In the genomic region with DNA sequence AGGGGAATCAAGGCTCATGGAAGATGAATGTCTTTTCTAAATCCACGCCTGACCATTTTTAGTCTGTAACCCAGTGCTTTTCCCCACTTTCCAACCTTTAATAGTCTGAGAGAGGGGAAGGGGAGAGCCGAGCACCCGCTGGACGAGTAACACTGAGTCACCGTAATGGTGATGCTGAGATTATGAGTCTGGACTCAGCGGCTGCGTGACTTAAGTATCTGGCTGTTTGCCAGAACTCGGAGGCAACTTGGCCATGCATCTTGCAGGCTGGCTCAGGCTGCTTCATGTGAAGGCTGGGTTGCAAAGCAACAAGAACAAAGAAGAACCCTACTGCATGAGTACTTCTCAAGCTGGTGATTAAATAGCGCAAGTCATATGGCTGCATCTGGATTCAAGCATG, we compare ENCODE assay signal across 7 mouse cellular contexts. TPM values are rescaled to one million over a fixed set of nuclear protein-coding genes. Genes with fewer than 3 reads are reported as not detected.
DNase-seq lines count a peak whose midpoint lies in the region; ATAC-seq and TF ChIP-seq lines count a peak whose summit lies in the region.

No protein-coding gene starts in this region.

- peaks cover 0 to 7% of the 10 kb centered on the region in 2 experiments; a peak in 2 of 4 replicates for H3K36me3 ChIP-seq in MEL (ENCODE audit: control insufficient read depth in 1 of 2, insufficient read depth in 2 of 2, low read length in 2 of 2)
- no peaks in the 10 kb centered on the region for H3K36me3 ChIP-seq in heart, embryonic 15.5 days
- no peaks in the 10 kb centered on the region for H3K36me3 ChIP-seq in myocyte (ENCODE audit: control insufficient read depth, insufficient read depth)

- DNase-seq in kidney, postnatal 10 days, result peak; percentile 44
- DNase-seq in kidney, adult 9 months, result no peak
- peak; percentile 89 for DNase-seq in MEL (ENCODE audit: low read depth, low spot score)
- DNase-seq in adrenal gland, adult 2 months, result peak; percentile 85
- DNase-seq in frontal cortex, postnatal 25 days (ENCODE audit: low spot score in 2 of 2), result no peak

- H3K4me3 ChIP-seq in MEL (ENCODE audit: control insufficient read depth in 1 of 2, insufficient read depth in 1 of 2, low read depth in 2 of 2, low read length in 2 of 2), result peak overlapping the region; percentile 2 to 22; a peak in 2 of 4 replicates
- no peak overlapping the region for H3K4me3 ChIP-seq in heart, embryonic 15.5 days
- H3K4me3 ChIP-seq in myocyte, result no peak overlapping the region

- 29% methylated on average over 9 of the region's 9 CpGs for WGBS in heart, embryonic 15.5 days

- H3K27ac ChIP-seq in MEL (ENCODE audit: control insufficient read depth, low read depth, low read length), result no peak overlapping the region
- no peak overlapping the region for H3K27ac ChIP-seq in heart, embryonic 15.5 days

- ATAC-seq in heart, embryonic 15.5 days (replicated peaks; ENCODE audit: insufficient number of reproducible peaks, insufficient read depth, low FRiP score, low read depth), result no peak; the same call in 1 of the 2 replicates

- no peak overlapping the region for H3ac ChIP-seq in myocyte (ENCODE audit: control insufficient read depth, insufficient read length)

- peaks cover 0 to 16% of the 10 kb centered on the region in 2 experiments; a peak in 3 of 4 replicates for H3K4me1 ChIP-seq in MEL (ENCODE audit: control insufficient read depth in 1 of 2, insufficient read depth in 2 of 2, low read length in 2 of 2)
- peaks cover 10% of the 10 kb centered on the region for H3K4me1 ChIP-seq in heart, embryonic 15.5 days (replicated peaks)

- no peak for TF ChIP-seq CTCF in MEL (IDR thresholded peaks at IDR 0.05 in 2 of 3, conservative IDR thresholded peaks at IDR 0.05 in 1 of 3; ENCODE audit: control insufficient read depth in 1 of 3, insufficient read depth in 1 of 3, low read depth in 2 of 3, low read length in 3 of 3, poor library complexity in 1 of 3, severe bottlenecking in 1 of 3)

- no peak for TF ChIP-seq RAD21 in MEL (IDR thresholded peaks at IDR 0.05; ENCODE audit: low read depth, low read length)

- no peaks in the 10 kb centered on the region for H3K9me3 ChIP-seq in MEL (replicated peaks; ENCODE audit: insufficient read depth, low read length)
- H3K9me3 ChIP-seq in heart, embryonic 15.5 days (replicated peaks), result no peaks in the 10 kb centered on the region

- H3K79me2 ChIP-seq in MEL (ENCODE audit: control insufficient read depth, insufficient read depth, low read length, poor library complexity), result no peaks in the 10 kb centered on the region
- H3K79me2 ChIP-seq in myocyte (ENCODE audit: control insufficient read depth, insufficient read depth), result no peaks in the 10 kb centered on the region

- H3K9ac ChIP-seq in MEL (ENCODE audit: control insufficient read depth, low read depth, low read length, poor library complexity, severe bottlenecking), result no peak overlapping the region
- H3K9ac ChIP-seq in heart, embryonic 15.5 days, result no peak overlapping the region

- TF ChIP-seq POLR2A in MEL (IDR thresholded peaks at IDR 0.05; ENCODE audit: control insufficient read depth in 1 of 2, insufficient read depth in 1 of 2, low read depth in 1 of 2, low read length in 2 of 2, poor library complexity in 1 of 2) (no peak), myocyte (IDR thresholded peaks at IDR 0.05; ENCODE audit: insufficient read length, low read depth) (no peak)

- H3K27me3 ChIP-seq in MEL (ENCODE audit: control insufficient read depth in 1 of 2, insufficient read depth in 2 of 2, low read length in 2 of 2), result no peaks in the 10 kb centered on the region
- H3K27me3 ChIP-seq in heart, embryonic 15.5 days, result no peaks in the 10 kb centered on the region
- no peaks in the 10 kb centered on the region for H3K27me3 ChIP-seq in myocyte (ENCODE audit: control insufficient read depth, insufficient read depth, insufficient read length)

- peak in 1 of 2 experiments; percentile 28; a peak in 1 of 4 replicates for TF ChIP-seq EP300 in MEL (IDR thresholded peaks at IDR 0.05; ENCODE audit: low read depth in 1 of 2, low read length in 2 of 2)

- peak overlapping the region; percentile 15; the same call in 1 of the 2 replicates for H3K4me2 ChIP-seq in heart, embryonic 15.5 days
- H3K4me2 ChIP-seq in myocyte (ENCODE audit: low read depth), result peak overlapping the region; percentile 54

TF ChIP-seq in MEL, 35 proteins besides CTCF, POLR2A, EP300 and RAD21:
- no peak for TF ChIP-seq JUND (IDR thresholded peaks at IDR 0.05; ENCODE audit: low read depth, low read length)
- no peak for TF ChIP-seq MYB (IDR thresholded peaks at IDR 0.05; ENCODE audit: low read depth, low read length)
- TF ChIP-seq ETS1 (IDR thresholded peaks at IDR 0.05; ENCODE audit: low read depth, low read length), result peak; percentile 45; the same call in 1 of the 2 replicates
- TF ChIP-seq MXI1 (IDR thresholded peaks at IDR 0.05; ENCODE audit: low read depth, low read length), result 0 out of 2 replicates have a peak, but pooled peaks have one; percentile 39

TF ChIP-seq in myocyte, 11 proteins besides CTCF, POLR2A, EP300 and RAD21:
- no peak for TF ChIP-seq TCF12 (IDR thresholded peaks at IDR 0.05; ENCODE audit: insufficient read depth, poor library complexity, severe bottlenecking)
- no peak for TF ChIP-seq CEBPB (IDR thresholded peaks at IDR 0.05; ENCODE audit: insufficient read depth, poor library complexity, severe bottlenecking)
- TF ChIP-seq REST (IDR thresholded peaks at IDR 0.05; ENCODE audit: insufficient read depth, insufficient read length), result no peak
TF ChIP-seq in myocyte: peak in this region for 0.

RNA-seq across cellular contexts. Expression of a gene that starts 37.1 kb away (rescaled TPM):
- total RNA-seq in MEL (2012; rRNA removed), result 326 and 387 TPM in 2 replicates
- 1,000 to 10,000 TPM in 1 of 2 experiments, 100 to 1,000 TPM in 1; 921 to 2,567 TPM for polyA plus RNA-seq in MEL (2012; ENCODE audit: insufficient read depth in 1 of 2, insufficient read length in 2 of 2, low read depth in 1 of 2, low replicate concordance in 2 of 2, missing spikeins in 1 of 2)
- 100 to 1,000 TPM; 156 to 171 TPM for total RNA-seq in adrenal gland, adult 2 months (2021)
- 24.1 and 36.3 TPM in 2 replicates for polyA plus RNA-seq in adrenal gland, adult 2 months (2012; rRNA removed)
- polyA plus RNA-seq in heart, embryonic 15.5 days (2015; fragmentation: Nextera tagmentation; extraction: Ambion mirVana), result 143 and 156 TPM in 2 replicates
- 171 TPM for polyA plus RNA-seq in myocyte (2012; fragmentation: generic; extraction: Trizol)

Comparison
In these comparisons a context has a peak if more than half of its experiments do, and no peak if none do; other contexts are left out.
1. DNase-seq: peak in kidney, postnatal 10 days (single experiment), MEL (single experiment) and adrenal gland, adult 2 months (single experiment); none in kidney, adult 9 months (single experiment) and frontal cortex, postnatal 25 days (0 of 2).
2. H3K4me3 ChIP-seq: peak in MEL (2 of 2); none in heart, embryonic 15.5 days (single experiment) and myocyte (single experiment).